Mouse (Mus musculus) forebrain, embryonic 14.5 days (tissue): ENCODE results near the gene Fam180a. TPM values are rescaled to one million over a fixed set of nuclear protein-coding genes. Genes with fewer than 3 reads are reported as not detected.
A peak's percentile ranks its signal among the peaks of the same experiment; 100 is the strongest.

Experiments used
- ATAC-seq: fragments of 200-750 bp; cut with Nextera tagmentation; 2 replicates; pipeline ENCODE4 v1.8.0; 2017; ENCODE audit warnings: mild to moderate bottlenecking, moderate library complexity
- DNase-seq: peaks from one replicate; pipeline ENCODE4 v3.0.0-alpha.2; 2015; ENCODE audit warnings: low spot score
- H3K27ac ChIP-seq: fragments of 300-500 bp; sonication (generic); 2 replicates; pipeline ENCODE4 v1.5.1; 2014; ENCODE audit warnings: low read depth, mild to moderate bottlenecking, control low read depth, low read length, moderate library complexity
- H3K27me3 ChIP-seq: fragments of 300-500 bp; sonication (generic); replicated peaks from 2 replicates; pipeline ENCODE4 v1.6.1; 2014; ENCODE audit warnings: low read length, control low read depth, mixed read lengths; ENCODE audit not compliant: control insufficient read depth, insufficient read depth
- H3K36me3 ChIP-seq: fragments of 300-500 bp; sonication (generic); 2 replicates; pipeline ENCODE4 v1.6.1; 2014; ENCODE audit warnings: low read length, control low read depth; ENCODE audit not compliant: control insufficient read depth, insufficient read depth
- H3K4me1 ChIP-seq: fragments of 300-500 bp; sonication (generic); 2 replicates; pipeline ENCODE4 v1.6.1; 2014; ENCODE audit warnings: antibody characterized with exemption, low read length, control low read depth; ENCODE audit not compliant: control insufficient read depth, insufficient read depth
- H3K4me2 ChIP-seq: fragments of 300-500 bp; sonication (generic); 2 replicates; pipeline ENCODE4 v1.6.1; 2014; ENCODE audit warnings: mild to moderate bottlenecking, control low read depth, low read length
- H3K4me3 ChIP-seq: fragments of 300-500 bp; sonication (generic); 2 replicates; pipeline ENCODE4 v1.5.1; 2014; ENCODE audit warnings: low read depth, low read length, control low read depth
- H3K9ac ChIP-seq: fragments of 300-500 bp; sonication (generic); 2 replicates; pipeline ENCODE4 v1.6.1; 2014; ENCODE audit warnings: mild to moderate bottlenecking, low read length, control low read depth, moderate library complexity
- H3K9me3 ChIP-seq: fragments of 300-500 bp; sonication (generic); replicated peaks from 2 replicates; pipeline ENCODE4 v1.6.1; 2016; ENCODE audit warnings: low read length, control low read depth, mixed read lengths; ENCODE audit not compliant: control insufficient read depth
- WGBS: fragments of 180-500 bp; shearing (Covaris S2); extraction: QIAGEN DNeasy Blood & Tissue Kit; methylation state at CpG from one replicate; pipeline ENCODE4 v1.1.7; 2014; 5-methylcytosine and 5-hydroxymethylcytosine counted together
- polyA plus RNA-seq: library from polyadenylated mRNA; unstranded; fragments of >200 nt; fragmentation: Nextera tagmentation; extraction: Ambion mirVana; gene quantifications from 2 replicates; pipeline ENCODE4 v1.2.1, GENCODE M21; 2014

Gene Fam180a
- polyA plus RNA-seq, 1 experiment from 2014 or later: 0.66 TPM

DNA sequence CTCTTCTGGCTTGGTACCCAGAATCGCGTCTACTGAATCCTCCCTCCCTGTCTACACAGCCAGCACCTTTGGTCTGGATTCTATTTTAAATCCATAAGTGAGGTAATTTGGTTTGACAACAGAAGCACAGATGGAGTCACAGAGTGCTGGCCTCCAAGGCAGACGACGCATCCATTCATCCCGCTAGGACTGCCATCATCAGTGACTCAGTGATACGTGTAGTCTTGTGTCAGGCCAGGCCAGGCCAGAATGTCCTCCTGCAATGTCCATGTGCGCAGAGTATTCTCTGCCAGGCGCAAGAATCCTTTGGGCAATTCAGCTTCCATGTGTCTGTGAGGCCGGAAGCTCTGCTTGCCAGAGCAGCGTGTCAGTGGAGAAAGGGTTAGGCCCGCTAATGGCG is 4.0 kb upstream of the Fam180a start:
- H3K9me3 ChIP-seq: no peaks in the 10 kb centered on the region
- WGBS: 92% methylated on average over 12 of the region's 12 CpGs

DNA sequence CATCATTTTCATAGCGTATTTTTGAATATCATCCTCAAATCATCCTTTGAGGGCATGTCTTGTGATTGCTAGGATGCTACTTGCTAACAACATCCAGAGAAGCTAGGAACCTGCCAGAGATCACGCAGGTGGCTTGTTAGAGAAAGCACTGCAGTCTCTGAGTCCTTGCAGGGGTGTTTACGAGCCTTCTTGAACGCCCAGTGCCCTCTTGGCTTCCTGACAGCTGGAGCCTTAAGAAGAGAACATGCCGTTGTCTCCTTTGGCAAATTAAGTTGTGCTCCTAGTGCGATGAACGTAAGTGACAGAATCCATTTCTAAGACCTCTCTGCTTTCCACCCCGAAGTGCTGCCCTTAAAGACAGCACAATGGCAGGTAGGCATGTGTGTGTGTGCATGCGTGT is 1.6 kb downstream of the Fam180a start:
- Histone ChIP-seq H3K4me3 (no peak overlapping the region), H3K4me2 (no peak overlapping the region), H3K9ac (no peak overlapping the region), H3K27ac (no peak overlapping the region), H3K27me3 (no peaks in the 10 kb centered on the region), H3K9me3 (no peaks in the 10 kb centered on the region), H3K4me1 (no peaks in the 10 kb centered on the region), H3K36me3 (no peaks in the 10 kb centered on the region)
- DNase-seq (no peak), ATAC-seq (no peak)
- 76% methylated on average over 9 of the region's 9 CpGs for WGBS

More for the DNA sequence above, 4.0 kb upstream of the Fam180a start:
- ATAC-seq (no peak), DNase-seq (no peak)
- H3K4me3 ChIP-seq: no peak overlapping the region
- H3K4me2 ChIP-seq: no peak overlapping the region
- H3K27ac ChIP-seq: no peak overlapping the region
- no peaks in the 10 kb centered on the region for H3K36me3 ChIP-seq
- H3K9ac ChIP-seq: no peak overlapping the region
- H3K27me3 ChIP-seq: no peaks in the 10 kb centered on the region
- H3K4me1 ChIP-seq: no peaks in the 10 kb centered on the region

- Histone ChIP-seq H3K36me3 (no peaks in the 10 kb centered on the region), H3K4me1 (no peaks in the 10 kb centered on the region)
These were observed 2.9 kb downstream of the Fam180a start for GRCm38 (mm10) chr6:35323046-35323445.

GRCm38 (mm10) chr6:35321105-35321504 is 4.8 kb downstream of the Fam180a start:
- 80% methylated on average over 4 of the region's 4 CpGs for WGBS
- Histone ChIP-seq H3K9me3 (no peaks in the 10 kb centered on the region), H3K27ac (no peak overlapping the region), H3K4me3 (no peak overlapping the region), H3K4me2 (no peak overlapping the region), H3K4me1 (no peaks in the 10 kb centered on the region), H3K9ac (no peak overlapping the region), H3K27me3 (no peaks in the 10 kb centered on the region), H3K36me3 (no peaks in the 10 kb centered on the region)
- DNase-seq (no peak), ATAC-seq (no peak)

More at GRCm38 (mm10) chr6:35323046-35323445, 2.9 kb downstream of the Fam180a start:
- DNase-seq (no peak), ATAC-seq (no peak)
- Histone ChIP-seq H3K4me2 (no peak overlapping the region), H3K9ac (no peak overlapping the region), H3K27ac (no peak overlapping the region), H3K4me3 (no peak overlapping the region), H3K27me3 (no peaks in the 10 kb centered on the region), H3K9me3 (no peaks in the 10 kb centered on the region)
- 50% methylated on average over 1 of the region's 1 CpGs for WGBS

DNA sequence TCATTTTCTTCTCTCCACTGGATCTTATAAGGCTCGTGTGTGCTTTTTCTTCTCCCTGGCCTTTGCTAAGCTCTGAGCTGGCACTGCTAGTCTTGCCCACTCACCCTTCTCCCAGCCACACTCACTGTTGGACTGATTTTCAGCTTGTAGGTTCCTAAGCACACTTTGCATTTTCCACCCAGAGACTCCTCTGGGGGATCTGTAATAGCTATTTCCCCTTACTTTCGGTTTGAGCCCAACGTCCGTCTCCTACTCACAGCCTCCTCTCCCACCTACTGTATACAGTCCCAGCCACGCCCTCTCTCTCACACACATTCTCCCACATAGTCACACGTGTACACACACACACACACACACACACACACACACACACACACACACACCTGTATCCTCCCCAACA is 6.1 kb downstream of the Fam180a start:
- Histone ChIP-seq H3K4me2 (no peak overlapping the region), H3K27me3 (no peaks in the 10 kb centered on the region), H3K36me3 (no peaks in the 10 kb centered on the region), H3K4me1 (no peaks in the 10 kb centered on the region), H3K9me3 (no peaks in the 10 kb centered on the region), H3K9ac (no peak overlapping the region), H3K27ac (no peak overlapping the region), H3K4me3 (no peak overlapping the region)
- 79% methylated on average over 6 of the region's 6 CpGs for WGBS
- DNase-seq: no peak
- no peak for ATAC-seq

DNA sequence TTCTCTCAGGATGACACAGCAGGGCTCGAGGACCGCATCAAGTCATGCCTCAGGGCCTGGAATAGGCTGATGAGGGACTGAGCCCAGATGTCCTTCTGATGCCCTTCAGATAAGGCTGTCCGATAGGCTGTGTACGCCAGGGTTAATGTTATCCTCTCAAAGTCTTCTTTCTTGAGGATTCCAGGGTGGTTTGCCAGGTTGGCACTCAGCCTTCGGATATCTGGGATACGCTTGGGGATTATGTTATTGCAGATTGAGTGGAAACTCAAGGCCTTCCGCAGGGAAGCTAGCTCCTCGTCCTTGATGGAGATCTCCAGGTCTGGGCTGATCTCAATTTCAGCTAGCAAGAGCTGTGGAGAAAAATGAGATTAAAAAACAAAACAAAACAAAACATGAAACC is 12.4 kb downstream of the Fam180a start:
- WGBS: 94% methylated on average over 8 of the region's 8 CpGs
- no peak overlapping the region for H3K27ac ChIP-seq

DNA sequence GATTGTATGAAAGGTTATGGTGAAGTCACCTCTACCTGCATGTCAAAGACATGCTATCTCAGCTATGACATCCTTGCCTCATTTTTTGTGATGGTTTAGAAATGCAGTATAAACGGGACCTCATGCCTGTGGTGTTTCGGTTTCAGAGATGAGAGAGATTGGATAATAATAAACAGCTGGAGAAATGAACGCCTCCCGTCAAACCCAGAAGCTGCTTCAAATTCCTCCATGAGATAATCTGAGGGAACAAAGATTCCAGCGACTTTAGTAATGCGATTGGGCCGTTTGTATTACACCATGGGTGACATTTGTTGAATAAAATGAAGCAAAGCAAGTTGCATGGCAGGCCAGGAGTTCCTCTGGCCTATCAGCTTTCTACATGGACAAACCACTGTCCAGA is 16.5 kb downstream of the Fam180a start:
- WGBS: 85% methylated on average over 7 of the region's 7 CpGs
- Histone ChIP-seq H3K27me3 (no peaks in the 10 kb centered on the region), H3K9me3 (no peaks in the 10 kb centered on the region), H3K9ac (no peak overlapping the region), H3K27ac (no peak overlapping the region), H3K4me3 (no peak overlapping the region), H3K4me2 (no peak overlapping the region), H3K4me1 (no peaks in the 10 kb centered on the region), H3K36me3 (no peaks in the 10 kb centered on the region)
- no peak for DNase-seq
- ATAC-seq: no peak

More for the DNA sequence above, 12.4 kb downstream of the Fam180a start:
- no peaks in the 10 kb centered on the region for H3K36me3 ChIP-seq
- no peak overlapping the region for H3K4me2 ChIP-seq
- DNase-seq: no peak
- H3K9ac ChIP-seq: no peak overlapping the region
- H3K4me1 ChIP-seq: no peaks in the 10 kb centered on the region
- H3K9me3 ChIP-seq: no peaks in the 10 kb centered on the region
- no peak for ATAC-seq
- H3K4me3 ChIP-seq: no peak overlapping the region
- H3K27me3 ChIP-seq: no peaks in the 10 kb centered on the region

GRCm38 (mm10) chr6:35308037-35308436 is 17.9 kb downstream of the Fam180a start, which contains the start of gene Slc13a4:
Gene Slc13a4 (minus strand): TSS chr6:35308131.
- Histone ChIP-seq H3K9ac (no peak within 1 kb of the TSS), H3K27me3 (no peaks in the 10 kb centered on the region), H3K27ac (no peak within 1 kb of the TSS), H3K4me1 (no peaks in the 10 kb centered on the region), H3K4me3 (no peak within 1 kb of the TSS), H3K4me2 (no peak within 1 kb of the TSS), H3K36me3 (no peaks in the 10 kb centered on the region), H3K9me3 (no peaks in the 10 kb centered on the region)
- DNase-seq: no peak
- ATAC-seq: no peak
- WGBS: 15% methylated on average over 7 of the region's 7 CpGs

DNA sequence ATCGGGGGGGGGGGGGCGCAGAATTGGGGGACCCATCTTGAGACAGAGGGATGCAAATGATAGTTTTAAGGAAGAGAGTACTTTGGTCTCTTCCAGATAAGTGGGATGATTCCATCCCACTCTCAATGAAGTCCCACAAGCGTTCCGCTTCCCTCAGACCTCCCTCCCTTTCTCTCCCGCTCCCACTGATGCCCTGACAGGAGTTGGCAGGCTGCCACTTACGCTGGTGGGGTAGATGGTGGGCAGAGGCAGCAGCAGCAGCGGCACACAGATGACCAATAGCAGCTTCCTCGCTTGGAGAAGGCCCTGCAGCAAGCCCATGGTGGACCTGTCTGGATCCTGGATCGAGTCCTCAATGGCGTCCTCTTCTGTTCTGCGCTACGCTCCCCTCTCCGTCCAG is 18.8 kb downstream of the Fam180a start:
- H3K4me3 ChIP-seq: no peak overlapping the region
- no peaks in the 10 kb centered on the region for H3K27me3 ChIP-seq
- no peaks in the 10 kb centered on the region for H3K36me3 ChIP-seq
- no peak for ATAC-seq
- no peaks in the 10 kb centered on the region for H3K4me1 ChIP-seq
- DNase-seq: peak; percentile 65
- no peak overlapping the region for H3K27ac ChIP-seq
- no peaks in the 10 kb centered on the region for H3K9me3 ChIP-seq
- WGBS: 58% methylated on average over 13 of the region's 13 CpGs
- H3K4me2 ChIP-seq: no peak overlapping the region
- H3K9ac ChIP-seq: no peak overlapping the region
